Mouse (Mus musculus) hindbrain, postnatal 0 days (tissue): Measurements from ENCODE around the gene Gfap. TPM values are rescaled to one million over a fixed set of nuclear protein-coding genes. Genes with fewer than 3 reads are reported as not detected.

Experiments used
- ATAC-seq: fragments of 200-750 bp; cut with Nextera tagmentation; 2 replicates; pipeline ENCODE4 v1.8.0; 2017; ENCODE audit warnings: mild to moderate bottlenecking, moderate TSS enrichment, moderate library complexity
- DNase-seq: peaks from one replicate; pipeline ENCODE4 v3.0.0-alpha.2; 2015; ENCODE audit warnings: low spot score
- H3K27ac ChIP-seq: fragments of 300-500 bp; sonication (generic); 2 replicates; pipeline ENCODE4 v1.5.1; 2014; ENCODE audit warnings: mild to moderate bottlenecking
- H3K27me3 ChIP-seq: fragments of 300-500 bp; sonication (generic); 2 replicates; pipeline ENCODE4 v1.6.1; 2014; ENCODE audit warnings: low read length, mixed read lengths; ENCODE audit not compliant: insufficient read depth
- H3K36me3 ChIP-seq: fragments of 300-500 bp; sonication (generic); 2 replicates; pipeline ENCODE4 v1.6.1; 2014; ENCODE audit warnings: low read length, mixed read lengths; ENCODE audit not compliant: insufficient read depth
- H3K4me1 ChIP-seq: fragments of 300-500 bp; sonication (generic); 2 replicates; pipeline ENCODE4 v1.6.1; 2014; ENCODE audit warnings: antibody characterized with exemption, low read length, mixed read lengths; ENCODE audit not compliant: insufficient read depth
- H3K4me2 ChIP-seq: fragments of 300-500 bp; sonication (generic); 2 replicates; pipeline ENCODE4 v1.6.1; 2014; ENCODE audit warnings: low read depth, mild to moderate bottlenecking, low read length, moderate library complexity, mixed read lengths
- H3K4me3 ChIP-seq: fragments of 300-500 bp; sonication (generic); 2 replicates; pipeline ENCODE4 v1.5.1; 2014; ENCODE audit warnings: low read length
- H3K9ac ChIP-seq: fragments of 300-500 bp; sonication (generic); replicated peaks from 2 replicates; pipeline ENCODE4 v1.6.1; 2014; ENCODE audit warnings: mild to moderate bottlenecking, low read length, moderate library complexity, mixed read lengths
- H3K9me3 ChIP-seq: fragments of 300-500 bp; sonication (generic); 2 replicates; pipeline ENCODE4 v1.6.1; 2016; ENCODE audit warnings: low read length, mixed read lengths
- CTCF ChIP-seq: IDR thresholded peaks from 2 replicates; pipeline ENCODE4 v1.5.1; 2016; ENCODE audit warnings: antibody characterized with exemption, control low read depth, low read depth
- WGBS: fragments of 180-500 bp; shearing (Covaris S2); extraction: QIAGEN DNeasy Blood & Tissue Kit; methylation state at CpG from one replicate; pipeline ENCODE4 v1.1.7; 2014; 5-methylcytosine and 5-hydroxymethylcytosine counted together
- polyA plus RNA-seq: library from polyadenylated mRNA; unstranded; fragments of >200 nt; fragmentation: Nextera tagmentation; extraction: Ambion mirVana; gene quantifications from 2 replicates; pipeline ENCODE4 v1.2.1, GENCODE M21; 2015
- total RNA-seq: library from RNA; depleted of rRNA; stranded (reverse); fragments of >200 nt; gene quantifications from 2 replicates; pipeline ENCODE4 v1.2.3, GENCODE M21; 2014

Gene Gfap
- total and polyA plus RNA-seq, 2 experiments from 2014 or later, result 74.4 to 105 TPM

DNA sequence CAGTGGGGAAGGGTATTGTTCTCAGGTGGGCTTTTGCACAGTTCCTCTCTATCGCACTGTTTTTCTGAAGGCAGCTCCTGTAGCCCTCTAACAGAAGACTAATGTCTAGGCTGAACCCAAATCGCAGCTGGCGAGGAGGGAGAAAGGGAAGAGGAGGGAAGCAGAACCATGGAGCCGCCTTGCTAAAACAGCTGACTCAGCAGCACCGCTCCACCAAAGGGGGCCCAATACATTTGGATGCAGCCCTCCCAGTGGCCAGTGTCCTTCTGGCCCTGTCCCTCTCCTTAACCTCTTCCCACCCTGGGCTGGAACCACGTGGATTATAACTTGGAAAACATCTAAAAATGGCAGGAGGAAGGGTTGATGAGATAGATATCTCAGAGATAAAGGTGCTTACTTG, 40.5 kb upstream of the Gfap start:
- Histone ChIP-seq H3K9ac (no peak overlapping the region), H3K9me3 (no peaks in the 10 kb centered on the region), H3K4me1 (0 out of 2 replicates have a peak, but pooled peaks cover 4% of the 10 kb centered on the region), H3K27ac (no peak overlapping the region), H3K4me3 (no peak overlapping the region), H3K4me2 (no peak overlapping the region), H3K36me3 (no peaks in the 10 kb centered on the region), H3K27me3 (peaks cover 30% of the 10 kb centered on the region)
- TF ChIP-seq CTCF, result no peak
- ATAC-seq (no peak), DNase-seq (no peak)
- 62% methylated on average over 6 of the region's 6 CpGs for WGBS

- no peaks in the 10 kb centered on the region for H3K9me3 ChIP-seq
- DNase-seq (no peak), ATAC-seq (peak; percentile 61; the same call in 1 of the 2 replicates)
- H3K36me3 ChIP-seq, result no peaks in the 10 kb centered on the region
- no peaks in the 10 kb centered on the region for H3K4me1 ChIP-seq
- H3K27me3 ChIP-seq, result peaks cover 9% of the 10 kb centered on the region; the same call in 1 of the 2 replicates
- H3K4me2 ChIP-seq, result peak overlapping the region; percentile 6; the same call in 1 of the 2 replicates
- WGBS, result 38% methylated on average over 13 of the region's 13 CpGs
- no peak overlapping the region for H3K9ac ChIP-seq
- no peak overlapping the region for H3K4me3 ChIP-seq
- H3K27ac ChIP-seq, result no peak overlapping the region
- TF ChIP-seq CTCF, result peak; percentile 3; the same call in 1 of the 2 replicates
Measured at GRCm38 (mm10) chr11:102939024-102939675, 38.4 kb upstream of the Gfap start.

DNA sequence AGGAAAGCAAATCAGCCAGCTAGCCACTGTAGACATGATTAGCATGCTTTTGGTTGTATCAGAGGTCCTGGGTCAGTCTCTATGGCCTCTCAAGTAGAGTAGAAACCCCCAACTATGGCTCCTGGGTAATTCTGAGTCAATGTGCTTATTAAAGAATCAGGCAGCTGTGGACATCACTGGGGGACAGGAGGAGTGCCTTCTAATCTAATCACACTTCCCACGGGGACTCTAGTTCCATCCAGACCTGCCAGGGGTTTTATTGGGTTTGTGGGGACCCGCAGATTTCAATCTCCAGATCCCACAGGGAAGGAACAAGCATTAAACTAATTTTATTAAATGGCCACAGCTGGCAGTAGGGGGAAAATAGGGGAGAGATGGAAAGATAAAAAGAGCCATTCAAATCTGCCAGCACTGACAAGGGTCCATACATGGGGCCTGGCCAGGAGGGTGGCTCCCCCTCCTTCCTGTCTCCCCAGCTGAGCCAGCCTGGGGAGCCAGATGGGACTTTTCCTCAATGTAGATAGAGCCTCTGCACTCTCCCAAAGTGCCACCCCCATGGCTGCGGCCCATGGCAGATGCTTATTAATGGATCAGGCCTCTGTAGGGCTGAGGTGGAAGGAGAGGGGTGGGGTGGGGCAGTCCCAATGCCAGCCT, 36.9 kb upstream of the Gfap start:
- peak; percentile 46 for DNase-seq

GRCm38 (mm10) chr11:102936272-102936671, 35.6 kb upstream of the Gfap start:
- no peak for ATAC-seq
- DNase-seq, result no peak

More for the DNA sequence above, 36.9 kb upstream of the Gfap start:
- peaks cover 4% of the 10 kb centered on the region; the same call in 1 of the 2 replicates for H3K27me3 ChIP-seq
- 0 out of 2 replicates have a peak overlapping the region, but pooled peaks have one; percentile 4 for H3K27ac ChIP-seq
- H3K4me3 ChIP-seq, result no peak overlapping the region
- H3K36me3 ChIP-seq, result no peaks in the 10 kb centered on the region
- no peaks in the 10 kb centered on the region for H3K4me1 ChIP-seq
- WGBS, result 54% methylated on average over 3 of the region's 3 CpGs
- peak; percentile 62; the same call in 1 of the 2 replicates for ATAC-seq
- H3K4me2 ChIP-seq, result no peak overlapping the region
- no peaks in the 10 kb centered on the region for H3K9me3 ChIP-seq
- H3K9ac ChIP-seq, result no peak overlapping the region
- no peak for TF ChIP-seq CTCF

GRCm38 (mm10) chr11:102930672-102931071, 30.0 kb upstream of the Gfap start:
- no peak for DNase-seq
- TF ChIP-seq CTCF, result no peak
- Histone ChIP-seq H3K4me1 (no peaks in the 10 kb centered on the region), H3K4me3 (no peak overlapping the region), H3K27ac (no peak overlapping the region), H3K9ac (no peak overlapping the region), H3K9me3 (no peaks in the 10 kb centered on the region), H3K4me2 (no peak overlapping the region), H3K27me3 (no peaks in the 10 kb centered on the region), H3K36me3 (no peaks in the 10 kb centered on the region)
- 90% methylated on average over 10 of the region's 10 CpGs for WGBS
- no peak for ATAC-seq

More at GRCm38 (mm10) chr11:102936272-102936671, 35.6 kb upstream of the Gfap start:
- TF ChIP-seq CTCF, result no peak
- H3K4me3 ChIP-seq, result no peak overlapping the region
- H3K27me3 ChIP-seq, result peaks cover 4% of the 10 kb centered on the region; the same call in 1 of the 2 replicates
- 34% methylated on average over 4 of the region's 4 CpGs for WGBS
- H3K9me3 ChIP-seq, result no peaks in the 10 kb centered on the region
- H3K9ac ChIP-seq, result no peak overlapping the region
- no peak overlapping the region for H3K27ac ChIP-seq
- no peaks in the 10 kb centered on the region for H3K4me1 ChIP-seq
- H3K36me3 ChIP-seq, result no peaks in the 10 kb centered on the region
- no peak overlapping the region for H3K4me2 ChIP-seq

DNA sequence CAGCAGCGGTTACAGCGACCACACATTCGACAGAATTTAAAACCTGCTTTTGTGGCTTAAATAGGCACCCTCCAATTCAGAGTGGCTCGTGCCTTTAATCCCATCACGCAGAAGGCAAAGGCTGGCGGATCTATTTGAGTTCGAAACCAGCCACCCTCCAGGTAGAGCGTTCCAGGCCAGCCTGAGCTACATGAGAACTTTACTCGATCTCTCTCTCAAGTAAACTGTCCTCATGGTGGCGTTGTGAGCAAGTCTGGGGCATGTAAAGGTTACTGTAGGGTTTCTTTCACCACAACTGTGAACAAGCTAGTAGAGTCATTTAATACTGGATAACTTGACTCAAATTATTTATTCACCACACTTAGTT, 24.6 kb upstream of the Gfap start:
- no peaks in the 10 kb centered on the region for H3K36me3 ChIP-seq
- peak overlapping the region; percentile 71 for H3K4me2 ChIP-seq
- 0 out of 2 replicates have a peak overlapping the region, but pooled peaks have one; percentile 10 for H3K9ac ChIP-seq
- H3K27me3 ChIP-seq, result no peaks in the 10 kb centered on the region
- H3K9me3 ChIP-seq, result no peaks in the 10 kb centered on the region
- 0% methylated on average over 10 of the region's 10 CpGs for WGBS
- H3K27ac ChIP-seq, result peak overlapping the region; percentile 67
- ATAC-seq (peak; percentile 76; the same call in 1 of the 2 replicates), DNase-seq (peak; percentile 62)
- peak; percentile 57 for TF ChIP-seq CTCF
- H3K4me3 ChIP-seq, result peak overlapping the region; percentile 53
- H3K4me1 ChIP-seq, result no peaks in the 10 kb centered on the region
